Mouse (Mus musculus): Measurements from ENCODE around the gene Msh6. TPM values are rescaled to one million over a fixed set of nuclear protein-coding genes. Genes with fewer than 3 reads are reported as not detected.

The Msh6 gene
- 6.3 TPM for polyA plus RNA-seq (2014; fragmentation: Illumina TruSeq; extraction: RNeasy Lipid Tissue Mini Kit (QIAGEN cat#74804); ENCODE audit: low read depth, low replicate concordance)

GRCm38 (mm10) chr17:87974629-87975228, at the start of gene Msh6:
Gene Msh6, plus strand, starts transcription at chr17:87975062.

Other genes starting within 250 kb of the Msh6 start
- gene Kcnk12, start 177.1 kb upstream of the Msh6 start, polyA plus RNA-seq (2014; fragmentation: Illumina TruSeq; extraction: RNeasy Lipid Tissue Mini Kit (QIAGEN cat#74804); ENCODE audit: low read depth, low replicate concordance) = not detected
- gene Rpl36-ps4, start 54.1 kb upstream of the Msh6 start, polyA plus RNA-seq (2014; fragmentation: Illumina TruSeq; extraction: RNeasy Lipid Tissue Mini Kit (QIAGEN cat#74804); ENCODE audit: low read depth, low replicate concordance) = not detected
- gene Fbxo11, start 90.2 kb downstream of the Msh6 start, polyA plus RNA-seq (2014; fragmentation: Illumina TruSeq; extraction: RNeasy Lipid Tissue Mini Kit (QIAGEN cat#74804); ENCODE audit: low read depth, low replicate concordance) = 49.9 TPM